Mouse (Mus musculus) hindbrain, embryonic 10.5 days (tissue): ENCODE results near the gene Cd6. TPM values are rescaled to one million over a fixed set of nuclear protein-coding genes. Genes with fewer than 3 reads are reported as not detected.
A peak's percentile ranks its signal among the peaks of the same experiment; 100 is the strongest.

Experiments used
- DNase-seq: peaks from one replicate; pipeline ENCODE4 v3.0.0-alpha.2; 2017; ENCODE audit warnings: low spot score
- H3K27ac ChIP-seq: fragments of 300-500 bp; sonication (generic); 2 replicates; pipeline ENCODE4 v1.5.1; 2016; ENCODE audit warnings: mild to moderate bottlenecking, moderate library complexity
- H3K27me3 ChIP-seq: fragments of 300-500 bp; sonication (generic); 2 replicates; pipeline ENCODE4 v1.6.1; 2016; ENCODE audit warnings: mild to moderate bottlenecking; ENCODE audit not compliant: poor library complexity, insufficient read depth, severe bottlenecking
- H3K36me3 ChIP-seq: fragments of 300-500 bp; sonication (generic); 2 replicates; pipeline ENCODE4 v1.6.1; 2016; ENCODE audit warnings: mild to moderate bottlenecking, moderate library complexity
- H3K4me1 ChIP-seq: fragments of 300-500 bp; sonication (generic); replicated peaks from 2 replicates; pipeline ENCODE4 v1.6.1; 2016; ENCODE audit warnings: mild to moderate bottlenecking
- H3K4me3 ChIP-seq: fragments of 300-500 bp; sonication (generic); 2 replicates; pipeline ENCODE4 v1.5.1; 2016; ENCODE audit warnings: mild to moderate bottlenecking, moderate library complexity
- H3K9me3 ChIP-seq: fragments of 300-500 bp; sonication (generic); 2 replicates; pipeline ENCODE4 v1.6.1; 2016; ENCODE audit warnings: mild to moderate bottlenecking, moderate library complexity
- WGBS: fragments of 180-500 bp; shearing (Covaris S2); methylation state at CpG from one replicate; pipeline ENCODE4 v1.1.7; 2016; 5-methylcytosine and 5-hydroxymethylcytosine counted together
- polyA plus RNA-seq: library from polyadenylated mRNA; unstranded; fragments of >200 nt; fragmentation: Nextera tagmentation; extraction: Ambion mirVana; gene quantifications from 2 replicates; pipeline ENCODE4 v1.2.1, GENCODE M21; 2016

Cd6 gene
- polyA plus RNA-seq, 1 experiment from 2014 or later: not detected

DNA sequence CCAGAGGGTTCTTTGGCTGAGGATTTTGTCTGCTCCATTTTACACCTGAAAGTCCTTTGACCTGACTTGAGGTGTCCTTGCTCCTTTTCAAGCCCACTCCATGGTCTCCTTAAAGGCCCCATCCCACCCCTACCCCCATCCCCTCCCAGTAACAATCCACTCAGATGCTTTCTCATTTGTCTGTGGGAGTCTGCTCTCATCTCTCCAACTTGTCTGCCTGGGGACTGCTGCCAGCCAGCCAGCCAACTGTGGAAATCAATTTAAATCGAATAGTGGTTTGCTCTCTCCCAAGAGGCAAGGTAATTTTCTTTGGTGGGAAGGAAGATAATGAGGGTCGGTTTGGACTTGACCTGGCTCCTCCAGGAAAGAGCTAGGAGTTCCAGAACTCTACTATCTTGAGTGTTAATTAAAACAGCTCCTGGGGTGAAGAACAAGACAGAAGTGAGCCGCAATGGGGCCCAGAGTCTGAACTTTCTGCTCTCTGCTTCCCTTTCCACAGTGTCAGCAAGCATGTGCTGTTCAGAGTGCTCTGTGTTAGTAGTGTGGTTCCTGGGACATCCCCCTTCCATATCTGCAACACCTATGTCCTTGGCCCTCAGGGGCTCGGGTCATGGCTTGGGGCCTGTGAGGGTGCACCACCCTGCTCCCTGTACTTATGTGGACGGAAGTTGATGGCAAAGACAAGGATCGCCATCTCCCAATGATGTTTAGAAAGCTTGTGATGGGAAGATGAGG is 61.0 kb downstream of the Cd6 start:
- peaks cover 18% of the 10 kb centered on the region for H3K4me1 ChIP-seq
- no peaks in the 10 kb centered on the region for H3K27me3 ChIP-seq
- H3K9me3 ChIP-seq: no peaks in the 10 kb centered on the region
- DNase-seq: no peak
- no peak overlapping the region for H3K27ac ChIP-seq
- 69% methylated on average over 6 of the region's 6 CpGs for WGBS
- H3K4me3 ChIP-seq: no peak overlapping the region
- H3K36me3 ChIP-seq: no peaks in the 10 kb centered on the region

DNA sequence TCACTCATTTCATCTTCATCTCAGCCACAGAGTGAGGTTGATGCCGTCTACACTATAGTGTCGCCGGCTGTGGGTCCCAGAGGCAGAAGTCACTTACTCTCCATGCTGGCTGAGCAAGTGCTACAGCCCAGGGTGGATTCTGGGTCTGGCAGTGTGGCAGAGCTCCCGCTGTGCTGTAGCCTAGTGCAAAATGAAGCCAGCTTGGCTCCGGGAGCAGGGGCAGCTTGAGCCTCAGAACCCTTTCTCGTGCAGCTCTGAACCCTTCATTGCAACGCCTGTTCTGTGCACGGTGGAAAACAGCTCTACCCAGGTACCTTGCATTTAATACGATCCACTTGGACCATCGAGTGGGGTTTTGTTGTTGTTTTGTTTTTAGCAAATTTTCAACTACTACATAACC is 62.2 kb downstream of the Cd6 start:
- DNase-seq: no peak
- Histone ChIP-seq H3K4me1 (peaks cover 18% of the 10 kb centered on the region), H3K4me3 (no peak overlapping the region), H3K36me3 (no peaks in the 10 kb centered on the region), H3K27ac (no peak overlapping the region), H3K9me3 (no peaks in the 10 kb centered on the region), H3K27me3 (no peaks in the 10 kb centered on the region)
- WGBS: 82% methylated on average over 10 of the region's 10 CpGs

DNA sequence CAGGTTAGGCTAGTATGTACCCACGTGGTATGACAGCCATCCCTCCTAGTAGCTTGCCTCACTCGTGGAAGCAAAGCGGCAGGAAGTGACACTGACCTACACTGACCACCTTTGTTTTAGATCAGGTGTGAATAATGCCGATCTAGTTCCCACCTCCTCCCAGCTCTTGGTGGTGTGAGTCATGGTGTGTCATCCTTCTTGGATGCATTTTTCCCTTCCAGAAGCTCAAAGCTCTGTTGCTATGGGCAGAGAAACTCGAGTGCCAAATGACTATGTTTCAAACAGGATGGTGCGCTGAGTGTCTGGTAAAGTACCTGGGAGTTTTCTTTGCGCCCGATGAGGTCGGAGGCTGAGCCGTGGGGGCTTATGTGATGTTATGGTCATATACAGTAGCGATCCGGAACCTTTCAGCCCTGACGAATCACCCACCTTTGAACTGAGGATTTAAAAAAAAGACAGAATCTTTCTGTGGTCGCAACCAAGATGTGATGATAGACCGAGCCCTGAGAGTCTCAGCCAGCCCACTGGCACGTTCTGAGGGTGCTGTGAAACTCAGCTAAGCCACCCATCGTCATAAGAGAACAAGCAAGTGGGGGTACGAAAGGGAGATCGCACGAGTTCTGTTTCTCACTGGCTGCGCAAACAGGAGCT is 66.4 kb downstream of the Cd6 start:
- H3K9me3 ChIP-seq: no peaks in the 10 kb centered on the region
- DNase-seq: no peak
- WGBS: 84% methylated on average over 21 of the region's 21 CpGs
- no peak overlapping the region for H3K4me3 ChIP-seq
- peaks cover 15% of the 10 kb centered on the region for H3K4me1 ChIP-seq
- no peaks in the 10 kb centered on the region for H3K36me3 ChIP-seq
- H3K27me3 ChIP-seq: no peaks in the 10 kb centered on the region
- H3K27ac ChIP-seq: no peak overlapping the region

DNA sequence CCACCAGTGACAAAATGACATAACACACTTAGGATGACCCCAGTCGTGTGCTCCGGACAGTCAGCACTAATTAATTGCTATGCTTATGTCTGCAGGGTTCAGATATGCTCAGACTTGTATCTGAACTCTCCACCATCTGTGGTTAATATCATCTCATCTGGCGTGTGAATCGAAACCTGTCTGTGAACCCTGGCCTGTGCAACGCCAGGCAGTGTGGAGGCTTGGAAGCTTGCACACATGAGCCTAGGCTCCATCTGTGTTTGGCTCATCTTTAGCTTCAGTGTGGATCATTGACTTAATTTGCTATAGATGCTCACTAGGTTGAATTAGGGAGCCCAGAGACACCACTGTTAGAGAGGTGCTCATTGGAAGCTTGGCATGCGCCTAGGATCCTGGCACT is 67.4 kb downstream of the Cd6 start:
- peaks cover 16% of the 10 kb centered on the region for H3K4me1 ChIP-seq
- no peak overlapping the region for H3K4me3 ChIP-seq
- no peaks in the 10 kb centered on the region for H3K27me3 ChIP-seq
- H3K9me3 ChIP-seq: no peaks in the 10 kb centered on the region
- H3K27ac ChIP-seq: no peak overlapping the region
- no peak for DNase-seq
- 89% methylated on average over 6 of the region's 6 CpGs for WGBS
- H3K36me3 ChIP-seq: no peaks in the 10 kb centered on the region

DNA sequence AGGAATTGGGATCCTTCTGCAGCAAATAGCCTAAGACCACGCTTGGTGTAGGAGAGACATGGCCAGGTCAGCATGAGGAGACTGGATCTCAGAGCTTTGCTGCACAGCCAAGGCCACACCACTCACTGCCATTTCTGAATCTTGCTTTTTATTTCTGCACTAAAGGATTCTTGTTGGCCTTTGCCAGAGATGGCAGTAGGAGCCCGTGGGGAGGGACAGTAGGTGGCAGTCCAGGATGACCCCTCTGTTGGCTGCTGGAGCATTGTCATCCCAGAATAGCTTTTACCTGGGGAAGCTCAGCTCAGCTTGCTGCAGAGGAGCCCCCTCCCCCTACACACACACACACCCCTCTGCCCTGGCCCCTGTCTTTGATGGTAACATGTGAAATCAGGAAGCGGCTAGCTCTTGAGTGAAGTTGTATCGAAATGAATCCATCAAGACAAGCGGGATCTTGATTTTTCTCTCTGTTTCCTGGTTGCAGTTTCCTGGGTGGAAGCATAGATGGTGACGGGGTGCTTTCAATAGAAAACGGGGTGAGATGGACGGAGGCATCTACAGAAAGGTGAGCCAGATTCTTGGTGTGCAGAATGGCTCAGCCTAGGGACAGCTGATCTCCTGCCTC is 68.0 kb downstream of the Cd6 start:
- 88% methylated on average over 8 of the region's 8 CpGs for WGBS
- Histone ChIP-seq H3K36me3 (no peaks in the 10 kb centered on the region), H3K4me1 (peaks cover 14% of the 10 kb centered on the region), H3K27ac (no peak overlapping the region), H3K4me3 (no peak overlapping the region), H3K9me3 (no peaks in the 10 kb centered on the region), H3K27me3 (no peaks in the 10 kb centered on the region)
- no peak for DNase-seq

DNA sequence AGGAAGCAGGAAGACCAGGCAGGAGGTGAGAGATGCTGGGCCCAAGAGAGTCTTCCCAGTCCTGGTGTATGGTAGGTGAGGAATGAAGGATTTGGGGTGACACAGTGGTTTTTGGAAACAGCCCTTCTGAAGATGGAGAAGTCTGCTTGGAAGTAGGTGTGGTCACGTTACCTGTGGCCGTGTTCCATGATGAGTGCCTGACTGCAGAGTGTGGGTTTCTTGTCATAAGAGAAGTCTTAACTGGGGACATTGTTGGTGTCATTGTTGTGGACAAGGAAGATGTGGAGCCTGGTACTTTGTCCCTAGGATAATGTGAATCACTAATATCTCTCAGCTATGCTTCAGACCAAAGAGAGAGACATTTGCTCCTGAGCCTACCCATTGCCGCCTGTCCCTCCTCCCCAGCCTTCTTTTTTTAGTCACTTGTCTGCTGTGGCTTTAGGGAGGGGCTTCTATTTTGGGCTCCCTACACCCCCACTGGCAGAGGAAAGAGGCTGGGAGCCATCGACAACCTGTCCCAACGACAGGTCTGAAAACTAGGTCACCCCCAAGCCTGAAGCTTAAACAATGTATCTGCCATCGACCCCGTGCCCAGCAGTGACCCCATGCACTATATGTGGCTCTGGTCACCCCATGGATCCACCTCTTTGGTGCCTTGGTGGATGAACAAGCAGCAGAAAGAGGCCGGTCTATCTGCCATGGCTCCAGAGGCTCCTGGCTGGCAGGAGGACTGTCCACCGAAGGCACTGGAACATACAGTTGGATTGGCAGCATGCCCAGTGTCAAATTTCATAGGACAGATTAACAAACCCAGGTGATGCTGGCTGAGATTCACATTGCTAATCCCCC is 69.7 kb downstream of the Cd6 start:
- peaks cover 14% of the 10 kb centered on the region for H3K4me1 ChIP-seq
- H3K27me3 ChIP-seq: no peaks in the 10 kb centered on the region
- H3K36me3 ChIP-seq: no peaks in the 10 kb centered on the region
- H3K27ac ChIP-seq: no peak overlapping the region
- no peaks in the 10 kb centered on the region for H3K9me3 ChIP-seq
- WGBS: 92% methylated on average over 9 of the region's 9 CpGs
- no peak overlapping the region for H3K4me3 ChIP-seq
- no peak for DNase-seq

DNA sequence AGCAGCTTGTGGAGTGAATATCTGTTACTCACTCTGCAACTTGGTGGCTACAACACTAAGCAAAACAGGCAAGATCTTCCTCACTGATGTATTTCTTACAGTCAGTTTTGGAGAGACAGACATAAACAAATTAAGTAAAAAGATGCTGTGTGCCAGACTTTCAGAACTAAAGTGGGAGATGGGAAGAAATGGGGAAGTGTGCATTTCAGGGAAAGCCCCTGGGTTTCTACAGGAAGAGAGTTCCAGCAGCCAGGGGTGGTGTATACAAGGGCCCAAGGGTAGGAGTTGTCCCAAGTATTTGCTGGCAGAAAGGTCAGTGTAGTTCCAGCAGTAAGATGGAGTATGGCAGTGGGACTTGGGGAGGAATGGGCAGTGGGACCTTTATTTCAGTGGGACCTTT is 70.3 kb downstream of the Cd6 start:
- Histone ChIP-seq H3K27ac (no peak overlapping the region), H3K4me1 (peaks cover 14% of the 10 kb centered on the region), H3K27me3 (no peaks in the 10 kb centered on the region), H3K4me3 (no peak overlapping the region), H3K9me3 (no peaks in the 10 kb centered on the region), H3K36me3 (no peaks in the 10 kb centered on the region)
- DNase-seq: no peak

DNA sequence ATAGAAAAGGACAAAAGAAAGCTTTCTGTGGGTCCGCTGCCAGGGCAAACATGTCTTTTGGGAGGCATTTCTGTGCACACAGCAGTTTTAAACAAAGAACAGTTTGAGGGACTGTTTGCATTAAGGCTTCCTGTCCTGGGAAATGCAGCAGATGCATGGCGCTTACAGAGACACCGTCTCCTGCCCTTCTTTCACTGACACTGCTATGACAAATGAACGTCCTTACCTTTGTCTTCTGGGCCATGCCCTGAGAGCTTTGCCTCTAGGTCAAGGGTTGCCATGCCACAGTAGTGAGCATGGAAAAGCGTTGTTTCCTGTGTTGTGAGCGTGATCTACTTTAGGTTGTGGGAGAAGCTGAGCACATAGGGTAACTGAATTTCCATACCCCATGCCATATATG is 71.2 kb downstream of the Cd6 start:
- Histone ChIP-seq H3K4me3 (no peak overlapping the region), H3K27me3 (no peaks in the 10 kb centered on the region), H3K27ac (peak overlapping the region; percentile 62; the same call in 1 of the 2 replicates), H3K36me3 (no peaks in the 10 kb centered on the region), H3K4me1 (peaks cover 14% of the 10 kb centered on the region), H3K9me3 (no peaks in the 10 kb centered on the region)
- WGBS: 54% methylated on average over 6 of the region's 6 CpGs
- DNase-seq: no peak

DNA sequence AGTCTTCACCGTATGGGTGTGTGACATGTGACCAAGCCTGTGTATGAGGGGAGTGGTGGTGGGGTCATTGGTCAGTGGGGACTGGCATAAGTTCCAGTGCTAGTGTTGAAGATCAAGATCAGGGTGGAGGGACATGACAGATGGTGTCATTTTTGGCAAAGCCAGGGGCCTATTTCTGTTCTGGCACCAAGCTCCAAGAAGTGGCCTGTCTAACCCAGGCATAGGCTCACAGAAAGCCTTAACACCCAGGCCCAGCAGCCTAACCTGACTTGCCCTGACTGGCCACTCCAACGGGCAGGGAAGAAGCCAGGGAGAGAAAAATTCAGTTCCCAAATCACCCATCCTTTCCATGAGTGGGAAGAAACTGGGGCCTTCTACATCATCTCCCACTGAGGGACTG is 72.3 kb downstream of the Cd6 start:
- H3K9me3 ChIP-seq: no peaks in the 10 kb centered on the region

DNA sequence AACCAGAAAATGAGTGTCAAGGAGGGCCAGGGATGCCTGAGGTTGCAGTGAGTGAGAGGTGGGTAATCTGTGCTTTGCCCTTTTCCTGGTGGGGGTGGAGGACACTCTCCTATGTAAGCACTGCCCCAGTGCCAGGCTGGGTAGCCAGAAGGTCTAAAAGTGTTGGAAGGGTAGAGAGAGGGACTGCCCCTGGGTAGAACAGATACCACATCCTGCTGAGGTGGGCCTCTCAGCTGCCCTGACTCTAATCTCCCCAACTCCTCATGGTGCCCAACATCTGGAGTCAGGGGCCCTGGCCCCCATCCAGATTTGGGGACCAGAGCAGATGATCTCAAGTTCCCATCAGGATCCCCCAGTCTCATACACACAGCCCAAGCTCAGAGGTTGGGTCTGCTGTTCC is 72.7 kb downstream of the Cd6 start:
- H3K36me3 ChIP-seq: no peaks in the 10 kb centered on the region
- H3K27ac ChIP-seq: no peak overlapping the region
- no peak overlapping the region for H3K4me3 ChIP-seq
- peaks cover 14% of the 10 kb centered on the region for H3K4me1 ChIP-seq
- H3K9me3 ChIP-seq: no peaks in the 10 kb centered on the region
- DNase-seq: no peak
- H3K27me3 ChIP-seq: no peaks in the 10 kb centered on the region

More for the DNA sequence above, 72.3 kb downstream of the Cd6 start:
- no peaks in the 10 kb centered on the region for H3K36me3 ChIP-seq
- H3K27me3 ChIP-seq: no peaks in the 10 kb centered on the region
- H3K27ac ChIP-seq: no peak overlapping the region
- peaks cover 14% of the 10 kb centered on the region for H3K4me1 ChIP-seq
- DNase-seq: no peak
- 88% methylated on average over 2 of the region's 2 CpGs for WGBS
- H3K4me3 ChIP-seq: no peak overlapping the region

DNA sequence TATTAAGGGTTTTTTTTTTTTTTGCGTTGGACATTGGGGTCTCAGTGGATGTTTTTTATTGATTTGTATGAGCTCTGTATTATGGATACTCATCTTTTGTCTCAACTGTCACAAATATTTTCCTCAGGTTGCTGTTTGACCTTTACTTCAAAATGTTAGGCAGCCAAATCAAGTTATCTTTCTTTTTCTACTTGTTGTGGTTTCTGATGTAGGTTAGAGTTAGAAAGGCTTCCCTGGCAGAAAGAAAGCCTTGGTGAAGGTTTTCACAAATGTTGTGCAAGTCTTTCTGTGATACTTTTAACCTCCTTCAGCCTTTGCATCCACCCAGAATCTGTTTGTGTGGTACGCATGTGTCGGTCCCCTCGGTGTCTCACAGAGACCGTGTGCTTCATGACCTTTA is 77.2 kb downstream of the Cd6 start:
- Histone ChIP-seq H3K9me3 (no peaks in the 10 kb centered on the region), H3K36me3 (no peaks in the 10 kb centered on the region), H3K4me3 (no peak overlapping the region), H3K4me1 (peaks cover 10% of the 10 kb centered on the region), H3K27me3 (no peaks in the 10 kb centered on the region), H3K27ac (no peak overlapping the region)
- no peak for DNase-seq
- WGBS: 96% methylated on average over 5 of the region's 5 CpGs

DNA sequence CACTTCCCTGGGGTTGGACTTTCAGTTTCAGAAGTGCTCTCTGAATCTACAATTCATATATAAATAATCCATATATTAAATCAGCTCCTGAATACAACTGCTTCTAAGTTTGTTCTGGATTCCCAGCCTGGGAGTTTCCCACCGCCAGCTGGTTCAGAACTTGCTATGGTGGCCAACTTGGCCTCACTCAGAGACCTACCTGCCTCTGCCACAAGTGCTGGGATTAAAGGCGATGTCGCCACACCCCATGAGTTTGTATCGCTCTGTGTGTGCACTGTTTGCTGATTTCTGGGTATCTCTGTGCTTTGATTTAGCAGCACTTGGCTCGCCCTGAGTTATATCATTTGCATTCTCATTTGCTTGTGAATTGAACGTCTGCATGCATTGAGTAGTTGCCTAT is 77.8 kb downstream of the Cd6 start:
- no peak overlapping the region for H3K4me3 ChIP-seq
- H3K4me1 ChIP-seq: peaks cover 10% of the 10 kb centered on the region
- WGBS: 91% methylated on average over 6 of the region's 6 CpGs
- no peaks in the 10 kb centered on the region for H3K36me3 ChIP-seq
- H3K9me3 ChIP-seq: no peaks in the 10 kb centered on the region
- H3K27me3 ChIP-seq: no peaks in the 10 kb centered on the region
- H3K27ac ChIP-seq: no peak overlapping the region
- no peak for DNase-seq

DNA sequence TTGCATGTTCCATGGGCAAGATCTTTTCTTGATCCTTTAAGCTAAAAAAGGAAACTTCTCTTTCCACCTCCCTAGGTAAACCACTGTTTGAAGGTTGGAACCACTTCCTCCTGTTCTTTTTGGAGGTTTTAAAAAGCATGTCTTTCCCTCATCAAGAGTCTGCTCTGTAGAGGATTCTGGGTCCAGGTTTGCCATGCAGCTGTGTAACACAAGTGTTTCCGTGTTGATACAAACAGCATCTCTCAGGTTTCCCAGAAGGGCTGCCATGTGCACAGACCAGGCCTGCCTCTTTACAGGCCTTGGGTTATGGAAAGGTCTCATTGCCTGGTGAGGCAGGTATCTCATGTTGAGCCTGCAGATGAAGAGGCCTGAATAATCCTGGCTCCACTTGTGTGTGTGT is 78.3 kb downstream of the Cd6 start:
- Histone ChIP-seq H3K27me3 (no peaks in the 10 kb centered on the region), H3K4me3 (no peak overlapping the region), H3K9me3 (no peaks in the 10 kb centered on the region), H3K4me1 (peaks cover 10% of the 10 kb centered on the region), H3K27ac (no peak overlapping the region), H3K36me3 (no peaks in the 10 kb centered on the region)
- 92% methylated on average over 1 of the region's 1 CpGs for WGBS
- DNase-seq: no peak
